Mouse (Mus musculus) olfactory bulb, adult 2 months (tissue): ENCODE measurements around the gene Exosc10. TPM values are rescaled to one million over a fixed set of nuclear protein-coding genes. Genes with fewer than 3 reads are reported as not detected.
A peak's percentile ranks its signal among the peaks of the same experiment; 100 is the strongest.

ENCODE experiments used
- H3K27ac ChIP-seq: fragments of 200-500 bp; 2 replicates; pipeline ENCODE4 v1.5.1; 2012; ENCODE audit warnings: low read depth, low read length; ENCODE audit not compliant: insufficient read depth
- H3K4me1 ChIP-seq: fragments of 200-500 bp; 2 replicates; pipeline ENCODE4 v1.6.1; 2012; ENCODE audit warnings: low read length; ENCODE audit not compliant: control insufficient read depth, insufficient read depth
- H3K4me3 ChIP-seq: fragments of 200-500 bp; 2 replicates; pipeline ENCODE4 v1.5.1; 2012; ENCODE audit warnings: mild to moderate bottlenecking, low read depth, low read length, moderate library complexity; ENCODE audit not compliant: insufficient read depth
- CTCF ChIP-seq: fragments of 200-500 bp; IDR thresholded peaks from 2 replicates; pipeline ENCODE4 v1.5.1; 2012; ENCODE audit warnings: low read depth, mild to moderate bottlenecking, low read length, moderate library complexity; ENCODE audit not compliant: insufficient read depth
- POLR2A ChIP-seq: fragments of 200-500 bp; IDR thresholded peaks from 2 replicates; pipeline ENCODE4 v1.6.1; 2012; ENCODE audit warnings: mild to moderate bottlenecking, low read depth, low read length, moderate library complexity; ENCODE audit not compliant: insufficient read depth
- WGBS: fragments of 180-500 bp; shearing (Covaris S2); methylation state at CpG from one replicate; pipeline ENCODE4 v1.1.7; 2018; 5-methylcytosine and 5-hydroxymethylcytosine counted together
- polyA plus RNA-seq: library from polyadenylated mRNA; stranded (reverse); fragments of >200 nt; gene quantifications from 2 replicates; pipeline ENCODE4 v1.2.4, GENCODE M21; 2012; ENCODE audit warnings: low replicate concordance; ENCODE audit not compliant: missing spikeins, insufficient read depth, insufficient read length

Exosc10 gene
- polyA plus RNA-seq, 1 experiment: not detected

DNA sequence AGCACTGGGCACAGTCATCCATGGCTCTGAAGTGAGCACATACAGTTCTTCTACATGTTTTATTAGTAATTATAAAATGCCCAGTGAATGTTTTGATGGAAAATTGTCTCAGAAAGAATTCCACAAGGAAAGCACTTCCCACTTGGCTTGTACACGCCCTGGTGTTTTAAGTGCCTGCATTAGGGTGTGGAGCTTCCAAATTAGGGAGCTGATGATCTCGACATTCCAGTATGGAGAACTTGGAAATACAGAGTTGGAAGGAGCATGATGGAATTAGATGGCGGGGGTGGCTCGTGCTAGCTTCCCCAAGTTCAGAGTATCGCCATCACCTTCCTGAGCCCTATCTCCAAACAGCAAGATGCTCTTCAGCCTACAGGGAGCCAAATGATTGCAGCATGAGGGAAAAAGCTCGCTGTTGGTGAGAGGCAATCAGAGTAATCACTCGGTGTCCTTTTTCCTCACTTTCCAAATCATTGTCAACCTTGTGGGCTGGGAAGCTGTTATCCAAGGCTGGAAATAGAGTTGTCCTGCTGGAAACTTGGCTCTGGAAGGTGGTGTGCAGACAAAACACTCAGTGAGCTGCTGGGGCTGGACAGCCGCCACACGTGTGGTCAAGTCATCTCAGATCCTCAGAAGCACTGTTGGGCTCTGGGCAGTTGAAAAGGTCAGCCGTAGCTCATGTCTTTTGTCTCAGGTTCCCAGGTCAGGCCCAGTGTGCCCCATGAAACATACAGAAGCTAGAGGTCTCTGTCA is 30.9 kb upstream of the Exosc10 start:
- Histone ChIP-seq H3K27ac (no peak overlapping the region), H3K4me1 (no peaks in the 10 kb centered on the region), H3K4me3 (no peak overlapping the region)
- WGBS: 87% methylated on average over 10 of the region's 10 CpGs
- TF ChIP-seq POLR2A (no peak), CTCF (no peak)

DNA sequence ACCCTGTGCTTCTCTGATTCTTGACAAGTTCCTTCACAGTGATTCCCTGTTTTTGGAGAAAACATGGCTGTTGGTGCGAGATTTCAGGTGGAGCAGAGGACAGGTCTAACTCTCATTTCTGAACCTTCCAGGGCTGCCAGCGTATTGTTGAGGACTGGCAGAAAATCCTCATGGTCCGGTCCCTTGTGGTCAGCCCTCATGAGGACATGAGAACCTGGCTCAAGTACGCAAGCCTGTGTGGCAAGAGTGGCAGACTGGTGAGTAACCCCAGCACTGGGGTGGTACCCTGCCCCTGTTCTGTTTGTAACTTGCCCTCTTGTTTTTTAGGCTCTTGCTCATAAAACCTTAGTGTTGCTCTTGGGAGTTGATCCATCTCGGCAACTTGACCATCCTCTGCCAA is 27.9 kb upstream of the Exosc10 start:
- no peaks in the 10 kb centered on the region for H3K4me1 ChIP-seq
- TF ChIP-seq POLR2A (no peak), CTCF (no peak)
- 93% methylated on average over 5 of the region's 5 CpGs for WGBS
- H3K4me3 ChIP-seq: no peak overlapping the region
- no peak overlapping the region for H3K27ac ChIP-seq

DNA sequence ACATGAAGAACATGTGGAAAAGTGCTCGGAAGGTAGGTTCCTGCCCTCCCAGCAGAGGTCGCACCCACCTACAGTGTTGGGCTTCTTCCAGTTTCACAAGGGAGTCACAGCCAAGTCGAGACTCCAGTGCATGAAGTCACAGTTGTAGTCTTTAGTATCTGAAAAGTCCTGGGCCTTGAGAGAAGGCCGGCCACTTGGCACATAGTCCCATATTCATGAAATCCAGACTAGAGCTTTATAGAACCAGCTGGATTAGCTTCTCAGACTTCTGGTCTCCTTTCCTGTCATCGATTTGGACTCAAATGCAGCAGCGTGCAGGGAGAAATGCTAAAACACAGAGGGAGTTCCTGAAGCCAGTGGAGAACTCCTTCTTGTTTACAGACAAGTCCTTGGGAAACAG is 27.5 kb upstream of the Exosc10 start:
- H3K27ac ChIP-seq: no peak overlapping the region
- no peaks in the 10 kb centered on the region for H3K4me1 ChIP-seq
- H3K4me3 ChIP-seq: no peak overlapping the region
- WGBS: 82% methylated on average over 6 of the region's 6 CpGs
- TF ChIP-seq CTCF: no peak
- TF ChIP-seq POLR2A: no peak

DNA sequence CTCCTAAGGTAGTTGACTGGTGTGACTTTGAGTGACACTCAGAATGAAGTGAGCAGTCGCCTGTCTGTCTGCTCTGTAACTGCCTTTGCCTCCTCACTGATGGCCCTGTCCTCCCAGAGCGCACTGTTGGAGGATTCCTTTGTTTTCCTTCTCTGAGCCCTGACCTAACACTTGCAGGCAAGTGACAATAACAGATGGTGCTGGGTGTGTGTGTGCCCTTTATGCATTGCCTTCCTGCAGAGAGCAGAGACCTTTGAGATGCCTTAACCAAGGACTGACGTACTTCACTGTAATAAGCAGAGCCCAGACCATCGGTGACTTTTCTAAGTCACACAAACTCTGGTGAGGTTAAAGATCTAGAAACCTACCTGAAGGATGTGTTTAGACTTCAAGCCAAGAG is 26.9 kb upstream of the Exosc10 start:
- Histone ChIP-seq H3K27ac (no peak overlapping the region), H3K4me3 (no peak overlapping the region), H3K4me1 (no peaks in the 10 kb centered on the region)
- WGBS: 87% methylated on average over 4 of the region's 4 CpGs
- no peak for TF ChIP-seq POLR2A
- TF ChIP-seq CTCF: no peak

DNA sequence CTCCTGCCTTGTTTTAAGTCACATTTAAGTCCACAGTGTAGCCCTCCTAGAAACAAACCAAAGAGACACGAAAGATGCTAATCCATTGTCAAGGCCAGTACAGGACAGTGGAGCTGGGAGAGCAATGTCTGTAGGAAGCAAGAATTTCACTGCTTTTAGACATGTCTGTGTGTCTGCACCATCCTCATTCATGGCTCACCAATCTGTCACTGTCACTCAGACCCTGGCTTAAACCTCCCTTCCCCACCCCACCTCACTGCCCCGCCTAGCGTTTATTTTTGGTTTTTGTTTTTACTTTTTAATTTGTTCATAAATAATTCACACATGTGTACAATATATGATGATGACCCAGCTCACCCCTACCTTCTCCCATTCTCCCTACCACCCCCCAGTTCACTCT is 25.7 kb upstream of the Exosc10 start:
- no peaks in the 10 kb centered on the region for H3K4me1 ChIP-seq
- H3K4me3 ChIP-seq: no peak overlapping the region
- H3K27ac ChIP-seq: no peak overlapping the region
- TF ChIP-seq CTCF (no peak), POLR2A (no peak)
- WGBS: 95% methylated on average over 3 of the region's 3 CpGs

DNA sequence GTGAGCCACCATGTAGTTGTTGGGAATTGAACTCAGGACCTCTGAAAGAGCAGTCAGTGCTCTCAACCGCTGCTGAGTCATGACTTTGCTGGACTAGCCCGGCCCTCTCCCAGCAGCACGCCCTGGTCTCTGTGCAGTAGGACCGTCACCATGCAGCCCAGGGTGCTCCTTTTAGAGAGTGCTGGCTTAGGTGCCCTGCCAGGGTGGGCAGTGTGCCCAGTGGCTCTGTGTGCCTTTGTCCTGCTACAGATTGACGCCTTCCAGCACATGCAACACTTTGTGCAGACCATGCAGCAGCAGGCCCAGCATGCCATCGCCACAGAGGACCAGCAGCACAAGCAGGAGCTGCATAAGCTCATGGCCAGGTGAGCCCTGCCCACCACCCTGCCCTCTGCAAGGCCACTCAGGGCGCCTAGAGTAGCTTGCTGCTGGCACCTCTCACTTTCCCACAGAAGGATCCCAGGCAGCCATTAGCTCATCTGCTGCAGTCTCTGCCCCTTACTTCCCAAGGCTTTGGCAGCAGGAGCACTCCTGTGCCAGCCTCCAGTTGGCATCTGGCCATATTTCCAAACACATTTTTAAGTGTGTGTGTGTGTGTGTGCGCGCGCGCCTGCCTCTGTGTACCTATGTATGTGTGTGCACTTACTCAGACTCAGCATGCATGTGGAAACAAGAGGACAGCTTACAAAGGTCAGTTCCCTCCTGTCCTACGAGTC is 24.5 kb upstream of the Exosc10 start:
- TF ChIP-seq POLR2A (no peak), CTCF (no peak)
- H3K4me3 ChIP-seq: no peak overlapping the region
- H3K4me1 ChIP-seq: no peaks in the 10 kb centered on the region
- no peak overlapping the region for H3K27ac ChIP-seq
- 47% methylated on average over 12 of the region's 12 CpGs for WGBS

DNA sequence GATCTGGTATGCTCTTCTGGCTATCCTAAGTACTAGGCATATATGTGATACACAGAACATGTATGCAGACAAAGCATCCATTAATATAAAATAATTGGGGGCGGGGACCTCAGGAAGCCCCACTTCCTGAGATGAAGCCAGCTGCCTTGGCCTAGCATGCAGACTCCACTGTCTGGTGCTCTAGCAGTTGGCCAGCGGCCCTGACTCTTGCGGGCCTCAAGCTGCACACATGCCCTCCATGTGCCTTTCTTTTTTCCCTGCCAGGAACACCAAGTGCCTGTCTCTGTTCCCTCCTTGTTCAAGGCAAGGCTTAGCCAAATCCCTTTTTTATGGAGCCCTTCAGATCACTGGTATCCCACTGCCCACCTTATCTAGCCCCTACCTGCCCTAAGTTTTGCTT is 22.4 kb upstream of the Exosc10 start:
- 68% methylated on average over 3 of the region's 3 CpGs for WGBS
- Histone ChIP-seq H3K4me3 (no peak overlapping the region), H3K27ac (no peak overlapping the region), H3K4me1 (no peaks in the 10 kb centered on the region)
- TF ChIP-seq POLR2A: no peak
- no peak for TF ChIP-seq CTCF

DNA sequence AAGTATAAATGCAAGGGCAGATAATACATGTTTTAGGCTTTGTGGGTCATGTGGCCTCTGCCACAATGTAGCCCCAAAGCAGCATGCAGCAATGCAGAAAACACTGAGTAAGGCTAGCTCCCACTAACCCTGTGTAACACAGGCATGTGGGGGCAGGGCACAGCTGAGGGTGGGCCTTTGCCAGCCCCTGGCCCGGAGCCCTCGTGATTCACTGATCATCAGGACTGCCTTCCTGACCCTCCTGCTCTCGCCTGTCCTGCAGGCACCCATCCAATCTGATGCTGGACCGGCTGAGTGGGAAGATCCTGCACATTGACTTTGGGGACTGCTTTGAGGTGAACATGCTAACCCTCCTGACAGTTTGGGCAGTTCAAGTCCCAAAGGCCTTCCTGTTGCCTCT is 9.1 kb upstream of the Exosc10 start:
- no peaks in the 10 kb centered on the region for H3K4me1 ChIP-seq
- TF ChIP-seq POLR2A (no peak), CTCF (no peak)
- WGBS: 70% methylated on average over 4 of the region's 4 CpGs
- no peak overlapping the region for H3K27ac ChIP-seq
- H3K4me3 ChIP-seq: no peak overlapping the region

DNA sequence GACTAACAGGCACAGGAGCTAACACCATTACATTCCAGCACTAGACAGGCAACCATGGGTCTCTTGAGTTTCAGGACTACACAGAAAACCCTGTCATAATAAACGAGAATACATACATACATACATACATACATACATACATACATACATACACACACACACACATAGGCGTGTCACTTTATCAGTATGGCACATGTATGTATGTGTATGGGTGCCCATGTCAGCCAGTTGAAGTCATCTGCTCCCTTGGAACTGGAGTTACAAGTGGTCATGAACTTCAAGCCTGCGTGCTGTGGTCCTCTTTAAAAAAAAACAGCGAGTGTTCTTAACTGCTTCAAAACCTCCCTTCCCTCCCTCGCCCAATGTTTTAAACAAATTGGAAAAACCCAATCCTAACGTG is 463 bp upstream of the Exosc10 start:
- Histone ChIP-seq H3K4me1 (no peaks in the 10 kb centered on the region), H3K27ac (peak overlapping the region; percentile 58), H3K4me3 (peak overlapping the region; percentile 98)
- no peak for TF ChIP-seq POLR2A
- no peak for TF ChIP-seq CTCF
- 24% methylated on average over 6 of the region's 6 CpGs for WGBS
